Mouse (Mus musculus) lung, embryonic 14.5 days (tissue): ENCODE measurements around the gene Atp8b3. TPM values are rescaled to one million over a fixed set of nuclear protein-coding genes. Genes with fewer than 3 reads are reported as not detected.

Experiments
- ATAC-seq: fragments of 200-750 bp; cut with Nextera tagmentation; 2 replicates; pipeline ENCODE4 v1.8.0; 2017; ENCODE audit warnings: mild to moderate bottlenecking, moderate TSS enrichment, moderate library complexity; ENCODE audit not compliant: insufficient read depth
- DNase-seq: peaks from one replicate; pipeline ENCODE4 v3.0.0-alpha.2; 2015
- H3K27ac ChIP-seq: fragments of 300-500 bp; sonication (generic); 2 replicates; pipeline ENCODE4 v1.5.1; 2014; ENCODE audit warnings: low read depth, mild to moderate bottlenecking, moderate library complexity
- H3K27me3 ChIP-seq: fragments of 300-500 bp; sonication (generic); 2 replicates; pipeline ENCODE4 v1.6.1; 2014; ENCODE audit warnings: low read length, control low read depth; ENCODE audit not compliant: insufficient read depth
- H3K36me3 ChIP-seq: fragments of 300-500 bp; sonication (generic); 2 replicates; pipeline ENCODE4 v1.6.1; 2014; ENCODE audit warnings: control low read depth; ENCODE audit not compliant: insufficient read depth
- H3K4me1 ChIP-seq: fragments of 300-500 bp; sonication (generic); 2 replicates; pipeline ENCODE4 v1.6.1; 2014; ENCODE audit warnings: antibody characterized with exemption, control low read depth; ENCODE audit not compliant: insufficient read depth
- H3K4me2 ChIP-seq: fragments of 300-500 bp; sonication (generic); 2 replicates; pipeline ENCODE4 v1.6.1; 2014; ENCODE audit warnings: mild to moderate bottlenecking
- H3K4me3 ChIP-seq: fragments of 300-500 bp; sonication (generic); 2 replicates; pipeline ENCODE4 v1.5.1; 2014; ENCODE audit warnings: low read depth, low read length
- H3K9ac ChIP-seq: fragments of 300-500 bp; sonication (generic); 2 replicates; pipeline ENCODE4 v1.6.1; 2014
- H3K9me3 ChIP-seq: fragments of 300-500 bp; sonication (generic); 2 replicates; pipeline ENCODE4 v1.6.1; 2016; ENCODE audit warnings: low read depth, low read length, control low read depth
- CTCF ChIP-seq: IDR thresholded peaks from 2 replicates; pipeline ENCODE4 v1.5.1; 2016; ENCODE audit warnings: antibody characterized with exemption, low read depth
- WGBS: fragments of 180-500 bp; shearing (Covaris S2); extraction: QIAGEN DNeasy Blood & Tissue Kit; methylation state at CpG from one replicate; pipeline ENCODE4 v1.1.7; 2014; 5-methylcytosine and 5-hydroxymethylcytosine counted together
- polyA plus RNA-seq: library from polyadenylated mRNA; unstranded; fragments of >200 nt; fragmentation: Nextera tagmentation; extraction: Ambion mirVana; gene quantifications from 2 replicates; pipeline ENCODE4 v1.2.1, GENCODE M21; 2014

Gene Atp8b3
- polyA plus RNA-seq, 1 experiment from 2014 or later, result 0.14 TPM

DNA sequence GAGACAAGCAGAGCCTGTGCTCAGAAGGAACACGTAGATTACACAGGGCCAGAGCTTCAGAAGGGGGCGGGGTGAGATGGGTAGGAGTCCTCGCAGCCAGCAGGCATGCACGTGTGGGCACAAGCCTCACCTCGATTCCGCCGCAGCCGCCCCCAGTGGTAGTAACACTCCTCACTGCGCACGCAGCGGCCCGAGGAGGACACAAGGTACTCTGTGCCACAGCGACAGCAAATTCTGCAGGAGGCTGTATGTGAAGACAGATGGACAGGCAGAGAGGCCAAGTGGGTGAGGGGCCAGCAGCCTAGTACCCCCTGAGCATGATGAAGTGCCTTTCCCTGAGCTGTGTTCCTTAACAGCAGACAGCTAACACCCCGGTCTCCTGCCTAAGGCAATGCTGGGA lies 4.9 kb upstream of the Atp8b3 start:
- no peaks in the 10 kb centered on the region for H3K9me3 ChIP-seq
- H3K27me3 ChIP-seq, result no peaks in the 10 kb centered on the region
- DNase-seq (no peak), ATAC-seq (no peak)
- 90% methylated on average over 14 of the region's 14 CpGs for whole genome bisulfite sequencing
- H3K9ac ChIP-seq, result no peak overlapping the region
- peaks cover 2% of the 10 kb centered on the region; the same call in 1 of the 2 replicates for H3K4me1 ChIP-seq
- H3K36me3 ChIP-seq, result peaks cover 79% of the 10 kb centered on the region
- H3K4me2 ChIP-seq, result no peak overlapping the region
- H3K4me3 ChIP-seq, result no peak overlapping the region
- H3K27ac ChIP-seq, result no peak overlapping the region
- TF ChIP-seq CTCF, result no peak

GRCm38 (mm10) chr10:80539493-80539892 lies 569 bp upstream of the Atp8b3 start:
- DNase-seq (peak; percentile 39), ATAC-seq (peak; percentile 19; the same call in 1 of the 2 replicates)
- WGBS, result 41% methylated on average over 5 of the region's 5 CpGs
- Histone ChIP-seq H3K9ac (no peak overlapping the region), H3K36me3 (peaks cover 36% of the 10 kb centered on the region), H3K4me1 (peaks cover 4% of the 10 kb centered on the region; the same call in 1 of the 2 replicates), H3K4me2 (0 out of 2 replicates have a peak overlapping the region, but pooled peaks have one; percentile 56), H3K27ac (no peak overlapping the region), H3K9me3 (no peaks in the 10 kb centered on the region), H3K27me3 (peaks cover 15% of the 10 kb centered on the region; the same call in 1 of the 2 replicates), H3K4me3 (no peak overlapping the region)
- no peak for TF ChIP-seq CTCF

DNA sequence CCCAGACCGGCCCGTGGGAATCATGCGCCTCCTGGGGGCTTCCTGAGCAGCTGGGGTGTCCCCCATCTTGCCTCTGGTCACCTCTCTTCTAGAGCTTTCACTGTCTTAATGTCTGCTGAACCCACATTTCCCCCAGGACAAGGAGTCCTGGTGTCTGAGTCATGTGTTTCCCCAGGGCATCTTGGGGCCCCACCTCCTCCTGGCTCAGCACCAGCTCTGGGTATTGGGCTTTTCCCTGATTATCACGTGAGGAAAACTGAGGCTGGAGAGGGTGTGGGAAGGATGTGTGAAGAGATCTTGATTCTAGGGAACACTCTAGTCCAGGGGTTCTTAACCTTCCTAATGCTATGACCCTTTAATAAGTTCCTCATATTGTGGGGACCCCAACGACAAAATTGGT lies 744 bp downstream of the Atp8b3 start:
- H3K4me3 ChIP-seq, result no peak overlapping the region
- H3K27me3 ChIP-seq, result peaks cover 15% of the 10 kb centered on the region; the same call in 1 of the 2 replicates
- DNase-seq (no peak), ATAC-seq (no peak)
- peaks cover 23% of the 10 kb centered on the region for H3K36me3 ChIP-seq
- H3K4me2 ChIP-seq, result no peak overlapping the region
- H3K4me1 ChIP-seq, result peaks cover 4% of the 10 kb centered on the region; the same call in 1 of the 2 replicates
- no peak overlapping the region for H3K9ac ChIP-seq
- no peak for TF ChIP-seq CTCF
- 53% methylated on average over 5 of the region's 5 CpGs for WGBS
- H3K27ac ChIP-seq, result no peak overlapping the region
- H3K9me3 ChIP-seq, result no peaks in the 10 kb centered on the region

DNA sequence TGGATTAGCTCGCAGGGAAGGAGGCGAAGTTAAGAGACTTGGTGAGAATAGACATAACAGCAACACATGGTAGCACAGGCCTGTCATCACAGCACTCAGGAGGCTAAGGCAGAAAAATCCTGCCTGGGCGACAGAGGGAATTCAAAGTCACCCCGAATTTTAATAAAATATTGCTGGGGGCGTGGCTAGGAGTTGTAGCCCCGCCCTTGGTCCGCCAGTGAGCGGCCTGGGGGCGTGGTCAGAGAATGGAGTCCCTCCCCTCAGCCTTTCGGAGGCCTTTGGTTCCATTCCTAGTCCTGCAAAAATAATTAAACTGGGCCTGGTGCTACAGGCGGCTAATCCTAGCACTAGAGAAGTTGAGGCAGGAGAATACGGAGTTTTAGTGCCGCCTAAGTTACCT lies 3.2 kb downstream of the Atp8b3 start:
- H3K4me1 ChIP-seq, result peaks cover 4% of the 10 kb centered on the region; the same call in 1 of the 2 replicates
- no peak overlapping the region for H3K9ac ChIP-seq
- WGBS, result 14% methylated on average over 13 of the region's 13 CpGs
- H3K36me3 ChIP-seq, result no peaks in the 10 kb centered on the region
- H3K27me3 ChIP-seq, result peaks cover 15% of the 10 kb centered on the region; the same call in 1 of the 2 replicates
- peak overlapping the region; percentile 43 for H3K4me2 ChIP-seq
- no peak overlapping the region for H3K27ac ChIP-seq
- ATAC-seq, result no peak
- H3K9me3 ChIP-seq, result no peaks in the 10 kb centered on the region
- peak; percentile 35 for DNase-seq
- TF ChIP-seq CTCF, result no peak
- no peak overlapping the region for H3K4me3 ChIP-seq

GRCm38 (mm10) chr10:80535071-80535470 lies 3.9 kb downstream of the Atp8b3 start:
- Histone ChIP-seq H3K4me2 (peak overlapping the region; percentile 43), H3K27ac (no peak overlapping the region), H3K36me3 (no peaks in the 10 kb centered on the region), H3K27me3 (peaks cover 15% of the 10 kb centered on the region; the same call in 1 of the 2 replicates), H3K4me1 (peaks cover 4% of the 10 kb centered on the region; the same call in 1 of the 2 replicates), H3K9me3 (no peaks in the 10 kb centered on the region), H3K4me3 (no peak overlapping the region), H3K9ac (no peak overlapping the region)
- WGBS, result 7% methylated on average over 14 of the region's 14 CpGs
- ATAC-seq (no peak), DNase-seq (no peak)
- no peak for TF ChIP-seq CTCF

DNA sequence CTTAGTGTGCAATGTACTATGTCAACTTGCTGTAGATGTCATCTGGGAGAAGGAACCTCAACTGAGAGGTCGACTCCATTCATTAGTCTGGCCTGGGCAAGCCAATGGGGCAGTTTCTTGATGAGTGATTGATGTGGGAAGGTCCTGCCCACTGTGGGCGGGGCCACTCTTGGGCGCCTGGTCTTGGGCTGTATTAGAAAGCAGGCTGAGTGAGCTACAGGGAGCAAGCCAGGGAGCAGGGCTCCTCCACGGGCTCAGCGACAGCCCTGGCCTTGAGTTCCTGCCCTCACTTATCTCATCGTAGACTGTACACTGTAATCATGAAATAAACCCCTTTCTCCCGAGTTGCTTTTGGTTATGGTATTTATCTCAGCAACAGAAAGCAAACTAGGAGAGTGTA lies 5.2 kb downstream of the Atp8b3 start:
- 11% methylated on average over 7 of the region's 7 CpGs for WGBS
- no peak overlapping the region for H3K9ac ChIP-seq

GRCm38 (mm10) chr10:80532783-80533182 lies 6.1 kb downstream of the Atp8b3 start:
- no peak overlapping the region for H3K4me2 ChIP-seq
- H3K27ac ChIP-seq, result no peak overlapping the region
- H3K9me3 ChIP-seq, result no peaks in the 10 kb centered on the region
- no peak for DNase-seq
- WGBS, result 80% methylated on average over 11 of the region's 11 CpGs
- ATAC-seq, result no peak
- no peak overlapping the region for H3K4me3 ChIP-seq
- peaks cover 15% of the 10 kb centered on the region; the same call in 1 of the 2 replicates for H3K27me3 ChIP-seq
- H3K9ac ChIP-seq, result no peak overlapping the region
- no peak for TF ChIP-seq CTCF
- no peaks in the 10 kb centered on the region for H3K36me3 ChIP-seq
- H3K4me1 ChIP-seq, result no peaks in the 10 kb centered on the region

More for the DNA sequence above, 5.2 kb downstream of the Atp8b3 start:
- no peaks in the 10 kb centered on the region for H3K36me3 ChIP-seq
- DNase-seq (peak; percentile 39), ATAC-seq (peak; percentile 63)
- no peak overlapping the region for H3K4me2 ChIP-seq
- H3K4me3 ChIP-seq, result no peak overlapping the region
- H3K27ac ChIP-seq, result no peak overlapping the region
- H3K4me1 ChIP-seq, result peaks cover 1% of the 10 kb centered on the region; the same call in 1 of the 2 replicates
- peaks cover 15% of the 10 kb centered on the region; the same call in 1 of the 2 replicates for H3K27me3 ChIP-seq
- no peaks in the 10 kb centered on the region for H3K9me3 ChIP-seq
- TF ChIP-seq CTCF, result no peak
